Mouse (Mus musculus): ENCODE data around the gene Pcbp4. TPM values are rescaled to one million over a fixed set of nuclear protein-coding genes. Genes with fewer than 3 reads are reported as not detected.

Pcbp4 gene
- 528 and 567 TPM in 2 replicates for polyA plus RNA-seq (2012; rRNA removed)

DNA sequence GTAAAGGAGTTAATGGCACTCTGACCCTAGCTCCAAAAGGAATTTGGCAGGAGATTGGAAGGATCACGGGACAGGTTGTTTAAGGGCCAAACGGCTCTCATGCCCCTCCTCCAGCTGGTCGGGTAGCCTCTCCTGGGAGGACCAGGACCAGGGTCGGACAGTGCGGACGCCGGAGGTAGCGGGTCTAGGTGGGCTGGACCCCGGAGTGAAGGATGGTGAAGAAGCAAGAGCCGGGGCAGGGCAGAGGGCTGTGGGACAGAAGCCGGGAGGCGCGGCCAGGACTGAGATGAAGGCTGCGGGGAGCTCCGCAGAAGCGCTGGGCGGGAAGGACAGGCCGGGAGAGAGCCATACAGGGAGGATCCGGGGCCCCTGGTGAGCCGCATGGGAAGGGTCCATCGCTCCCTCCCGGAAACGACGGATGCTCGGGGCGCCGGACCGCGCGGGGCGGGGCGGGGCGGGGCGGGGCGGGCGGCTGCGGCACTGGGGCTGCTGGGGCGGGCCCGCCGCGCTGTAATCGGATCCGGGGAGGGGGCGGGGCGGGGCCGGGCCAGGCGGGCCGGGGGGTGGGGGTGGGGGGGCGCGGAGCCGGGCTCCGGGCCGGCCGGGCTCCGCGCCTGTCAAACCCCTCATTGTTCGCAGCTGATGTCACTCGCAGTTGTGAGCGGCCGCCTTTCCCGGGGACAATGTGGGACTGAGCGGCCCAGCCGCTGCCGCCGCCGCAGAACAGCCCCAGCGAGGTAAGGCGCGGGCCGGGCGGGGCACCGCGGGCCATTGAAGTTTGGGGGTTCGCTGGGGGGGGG lies at the start of gene Pcbp4:
Pcbp4 (plus strand) TSS at position 21 of the 800 bp plus-strand sequence.

GRCm38 (mm10) chr9:106429221-106430014 lies 23.7 kb upstream of the Pcbp4 start, which contains the start of gene Rpl29:
Gene Rpl29 (plus strand): TSS chr9:106429454.

GRCm38 (mm10) chr9:106447348-106447747 lies 5.7 kb upstream of the Pcbp4 start, which contains the start of the genes Abhd14b and Abhd14a:
Gene Abhd14b (plus strand): TSS chr9:106447459.
Gene Abhd14a (minus strand): TSS chr9:106447678.

DNA sequence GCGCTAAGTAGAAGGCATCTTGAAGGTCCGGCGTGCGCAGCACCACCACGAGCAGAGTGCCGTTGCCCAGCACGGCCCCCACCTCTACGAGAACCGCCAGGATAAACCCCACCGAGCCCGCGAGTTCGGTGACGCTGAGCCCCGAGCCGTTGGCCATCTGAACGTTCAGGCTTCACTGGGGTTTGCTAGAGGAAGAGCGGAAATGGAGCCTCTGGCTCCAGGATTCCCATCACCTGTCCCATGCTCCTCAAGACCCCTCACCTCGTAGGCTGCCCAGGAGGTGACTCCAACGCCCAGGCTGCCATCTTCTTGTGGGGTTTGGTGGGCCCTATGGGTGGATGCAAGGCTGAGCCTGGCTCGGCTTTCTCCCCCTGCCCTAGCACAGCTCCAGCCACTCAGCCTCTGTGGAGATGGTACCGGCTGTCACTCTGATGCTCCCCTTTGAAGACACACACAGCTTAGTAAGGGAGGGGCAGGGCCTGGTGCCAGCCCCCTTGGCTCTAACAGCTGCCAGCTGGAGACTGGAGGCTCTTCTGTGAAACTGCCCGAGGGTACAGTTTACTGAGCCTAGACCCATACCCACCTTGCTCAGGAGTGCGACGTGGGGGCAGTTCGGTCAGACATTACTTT lies 12.6 kb downstream of the Pcbp4 start, which contains the start of gene Gpr62:
Gpr62 (minus strand) TSS at position 368 of the 630 bp plus-strand sequence.

DNA sequence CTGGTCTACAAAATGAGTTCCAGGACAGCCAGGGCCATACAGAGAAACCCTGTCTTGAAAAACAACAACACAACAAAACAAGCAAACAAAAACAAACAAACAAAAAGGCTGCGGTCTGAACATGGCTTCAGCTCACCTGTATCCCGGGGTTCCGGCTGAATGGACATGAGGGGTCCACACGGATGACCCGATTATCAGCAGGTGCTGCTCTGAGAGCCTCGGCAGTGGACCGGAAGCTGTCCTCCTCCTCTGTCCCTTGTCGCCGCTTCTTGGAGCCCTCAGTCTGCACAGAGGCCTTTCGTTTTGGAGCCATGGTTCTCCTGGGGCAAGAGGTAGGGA lies 22.5 kb downstream of the Pcbp4 start, which contains the start of gene Rrp9:
Rrp9 (plus strand) TSS at position 301 of the 339 bp plus-strand sequence.

GRCm38 (mm10) chr9:106476924-106477484 lies 23.9 kb downstream of the Pcbp4 start, which contains the start of gene Parp3:
Gene Parp3 (minus strand): TSS chr9:106476949.

GRCm38 (mm10) chr9:106499667-106500066 lies 46.6 kb downstream of the Pcbp4 start, which contains the start of gene Iqcf1:
Gene Iqcf1 (plus strand): TSS chr9:106499967.

Other genes starting within 250 kb of the Pcbp4 start
- 0.41 and 0.50 TPM in 2 replicates for gene Tlr9, start 230.7 kb upstream of the Pcbp4 start, polyA plus RNA-seq (2012; rRNA removed)
- 88.5 and 96.6 TPM in 2 replicates for gene Alas1, start 204.6 kb upstream of the Pcbp4 start, polyA plus RNA-seq (2012; rRNA removed)
- 12.0 and 12.3 TPM in 2 replicates for gene Poc1a, start 172.2 kb upstream of the Pcbp4 start, polyA plus RNA-seq (2012; rRNA removed)
- gene Dusp7, start 84.7 kb upstream of the Pcbp4 start, polyA plus RNA-seq (2012; rRNA removed) = 33.3 and 48.3 TPM in 2 replicates
- gene Rpl29, start 23.8 kb upstream of the Pcbp4 start, polyA plus RNA-seq (2012; rRNA removed) = 818 and 832 TPM in 2 replicates
- 22.9 and 23.0 TPM in 2 replicates for gene Acy1, start 15.0 kb upstream of the Pcbp4 start, polyA plus RNA-seq (2012; rRNA removed)
- 15.2 and 23.0 TPM in 2 replicates for gene Abhd14b, start 5.8 kb upstream of the Pcbp4 start, polyA plus RNA-seq (2012; rRNA removed)
- 56.2 and 65.9 TPM in 2 replicates for gene Abhd14a, start 5.6 kb upstream of the Pcbp4 start, polyA plus RNA-seq (2012; rRNA removed)
- 0.29 and 0.65 TPM in 2 replicates for gene Gpr62, start 12.6 kb downstream of the Pcbp4 start, polyA plus RNA-seq (2012; rRNA removed)
- 44.2 and 44.7 TPM in 2 replicates for gene Rrp9, start 22.7 kb downstream of the Pcbp4 start, polyA plus RNA-seq (2012; rRNA removed)
- 2.0 and 3.3 TPM in 2 replicates for gene Parp3, start 23.7 kb downstream of the Pcbp4 start, polyA plus RNA-seq (2012; rRNA removed)
- gene Iqcf1, start 46.7 kb downstream of the Pcbp4 start, polyA plus RNA-seq (2012; rRNA removed) = not detected in 2 replicates
- gene Iqcf5, start 61.3 kb downstream of the Pcbp4 start, polyA plus RNA-seq (2012; rRNA removed) = not detected in 2 replicates
- not detected in 2 replicates for gene Iqcf3, start 108.3 kb downstream of the Pcbp4 start, polyA plus RNA-seq (2012; rRNA removed)
- gene Iqcf4, start 117.7 kb downstream of the Pcbp4 start, polyA plus RNA-seq (2012; rRNA removed) = not detected in 2 replicates
- not detected in 2 replicates for gene Iqcf6, start 173.3 kb downstream of the Pcbp4 start, polyA plus RNA-seq (2012; rRNA removed)
- 7.3 and 7.7 TPM in 2 replicates for gene Grm2, start 202.8 kb downstream of the Pcbp4 start, polyA plus RNA-seq (2012; rRNA removed)
- 41.9 and 48.5 TPM in 2 replicates for gene Tex264, start 232.6 kb downstream of the Pcbp4 start, polyA plus RNA-seq (2012; rRNA removed)